Mouse (Mus musculus) cerebellum, adult 2 months (tissue): ENCODE results near the gene Ttll6.

Source experiments
- CTCF ChIP-seq: fragments of 200-500 bp; IDR thresholded peaks from 2 replicates; pipeline ENCODE4 v1.5.1; 2011; ENCODE audit warnings: low read depth, mild to moderate bottlenecking, control low read depth, low read length, moderate library complexity, borderline replicate concordance; ENCODE audit not compliant: insufficient read depth
- POLR2A ChIP-seq: fragments of 200-500 bp; IDR thresholded peaks from 2 replicates; pipeline ENCODE4 v1.6.1; 2011; ENCODE audit warnings: low read length, control low read depth, borderline replicate concordance; ENCODE audit not compliant: insufficient read depth

DNA sequence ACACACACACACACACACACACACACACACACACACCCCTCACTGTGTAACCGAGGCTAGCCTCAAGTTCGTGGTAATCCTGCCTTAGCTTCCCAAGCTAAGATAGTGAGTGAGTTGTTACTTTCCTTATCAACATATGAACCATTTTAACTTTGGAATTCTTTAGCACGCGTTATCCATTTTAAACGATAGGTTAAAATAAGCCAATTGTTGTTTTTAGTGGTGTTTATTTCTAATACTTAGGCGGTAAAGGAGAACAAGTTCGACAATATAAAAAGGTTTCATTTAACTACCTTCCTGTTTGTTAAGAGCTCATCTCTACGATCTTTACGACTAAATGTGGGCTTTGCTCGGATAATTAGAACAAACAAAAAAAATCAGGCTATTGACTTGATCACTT lies 43.3 kb downstream of the Ttll6 start:
- TF ChIP-seq CTCF (no peak), POLR2A (no peak)
